Mouse (Mus musculus) CH12.LX (cell line): ENCODE measurements around the gene Oas1h. TPM values are rescaled to one million over a fixed set of nuclear protein-coding genes. Genes with fewer than 3 reads are reported as not detected.

Experiments used
- DNase-seq: peaks from one replicate; pipeline ENCODE4 v3.0.0-alpha.2; 2013; ENCODE audit errors: extremely low read depth
- H3K27ac ChIP-seq: 2 replicates; pipeline ENCODE4 v1.5.1; 2012; ENCODE audit warnings: low read depth, mild to moderate bottlenecking, control low read depth, moderate library complexity; ENCODE audit not compliant: insufficient read depth
- H3K27me3 ChIP-seq: replicated peaks from 2 replicates; pipeline ENCODE3; 2012; ENCODE audit warnings: inconsistent platforms
- H3K36me3 ChIP-seq, 2 experiments: replicated peaks in 1 of 2; 2 replicates each; pipeline versions ENCODE3 to v1.6.1; 2012; ENCODE audit warnings: inconsistent platforms in 1 of 2, low read length in 1 of 2, mild to moderate bottlenecking in 1 of 2, mixed read lengths in 1 of 2, moderate library complexity in 1 of 2; ENCODE audit not compliant: control insufficient read depth in 1 of 2, insufficient read depth in 1 of 2
- H3K4me1 ChIP-seq, 2 experiments: 2 replicates each; pipeline ENCODE4 v1.6.1; 2012; ENCODE audit warnings: inconsistent platforms in 1 of 2, moderate library complexity in 1 of 2; ENCODE audit not compliant: insufficient read depth in 2 of 2, control insufficient read depth in 1 of 2
- H3K4me2 ChIP-seq: 2 replicates; pipeline ENCODE4 v1.6.1; 2012; ENCODE audit warnings: low read depth, mild to moderate bottlenecking, control low read depth; ENCODE audit not compliant: poor library complexity, insufficient read depth, severe bottlenecking
- H3K4me3 ChIP-seq, 3 experiments: fragments of 150-350 bp in 1 of 3; sonication (generic) in 1 of 3; replicated peaks in 1 of 3; 2 replicates each; pipeline versions ENCODE3 to v1.5.1; 2011 to 2012; ENCODE audit warnings: low read depth in 2 of 3, low read length in 2 of 3, mild to moderate bottlenecking in 2 of 3, moderate library complexity in 2 of 3, control low read depth in 1 of 3, improper control_type of control experiment in 1 of 3, inconsistent platforms in 1 of 3, mixed read lengths in 1 of 3; ENCODE audit not compliant: poor library complexity in 1 of 3
- H3K79me2 ChIP-seq: replicated peaks from 2 replicates; pipeline ENCODE4 v1.6.1; 2012; ENCODE audit warnings: mild to moderate bottlenecking, moderate library complexity; ENCODE audit not compliant: control insufficient read depth, poor library complexity, insufficient read depth, severe bottlenecking; ENCODE audit errors: extremely low read depth
- H3K9ac ChIP-seq: 2 replicates; pipeline ENCODE4 v1.6.1; 2012; ENCODE audit warnings: low read depth, mild to moderate bottlenecking, control low read depth, moderate library complexity; ENCODE audit not compliant: insufficient read depth
- H3K9me3 ChIP-seq: replicated peaks from 2 replicates; pipeline ENCODE3; 2012; ENCODE audit warnings: low read length, inconsistent platforms, mixed read lengths
- BHLHE40 ChIP-seq: IDR thresholded peaks from 2 replicates; pipeline ENCODE4 v1.6.1; 2011; ENCODE audit warnings: mild to moderate bottlenecking, low read depth, low read length, improper control_type of control experiment
- CHD1 ChIP-seq: IDR thresholded peaks from 2 replicates; pipeline ENCODE4 v1.6.1; 2012; ENCODE audit warnings: low read depth, low read length, improper control_type of control experiment, inconsistent platforms
- CHD2 ChIP-seq: IDR thresholded peaks from 2 replicates; pipeline ENCODE4 v1.6.1; 2011; ENCODE audit warnings: low read length, improper control_type of control experiment
- CTCF ChIP-seq, 2 experiments: IDR thresholded peaks in 1 of 2; conservative IDR thresholded peaks in 1 of 2; 2 replicates each; pipeline ENCODE4 v1.5.1; 2011 to 2012; ENCODE audit warnings: low read depth in 2 of 2, low read length in 2 of 2, improper control_type of control experiment in 1 of 2, inconsistent platforms in 1 of 2, mild to moderate bottlenecking in 1 of 2, moderate library complexity in 1 of 2
- E2F4 ChIP-seq: IDR thresholded peaks from 2 replicates; pipeline ENCODE4 v1.6.1; 2011; ENCODE audit warnings: low read depth, low read length, improper control_type of control experiment; ENCODE audit not compliant: insufficient replicate concordance
- GABPA ChIP-seq: IDR thresholded peaks from 2 replicates; pipeline ENCODE4 v1.6.1; 2012; ENCODE audit warnings: low read depth, low read length, improper control_type of control experiment, inconsistent platforms; ENCODE audit not compliant: insufficient replicate concordance
- HCFC1 ChIP-seq: IDR thresholded peaks from 2 replicates; pipeline ENCODE4 v1.6.1; 2012; ENCODE audit warnings: low read depth, mild to moderate bottlenecking, inconsistent platforms, low read length, improper control_type of control experiment
- IRF4 ChIP-seq: IDR thresholded peaks from 2 replicates; pipeline ENCODE4 v1.6.1; 2014; ENCODE audit warnings: low read depth, mild to moderate bottlenecking, inconsistent platforms, low read length, improper control_type of control experiment
- JUND ChIP-seq: conservative IDR thresholded peaks from 2 replicates; pipeline ENCODE4 v1.6.1; 2011; ENCODE audit warnings: low read depth, low read length, improper control_type of control experiment
- MAX ChIP-seq: IDR thresholded peaks from 2 replicates; pipeline ENCODE4 v1.6.1; 2011; ENCODE audit warnings: low read length, improper control_type of control experiment
- MAZ ChIP-seq: IDR thresholded peaks from 2 replicates; pipeline ENCODE4 v1.6.1; 2012; ENCODE audit warnings: low read depth, mild to moderate bottlenecking, inconsistent platforms, low read length, improper control_type of control experiment, moderate library complexity
- MEF2A ChIP-seq: IDR thresholded peaks from 2 replicates; pipeline ENCODE4 v1.6.1; 2014; ENCODE audit warnings: low read depth, mild to moderate bottlenecking, inconsistent platforms, low read length, improper control_type of control experiment, borderline replicate concordance
- NELFE ChIP-seq: IDR thresholded peaks from 2 replicates; pipeline ENCODE4 v1.6.1; 2011; ENCODE audit warnings: low read depth, low read length, improper control_type of control experiment
- NRF1 ChIP-seq: IDR thresholded peaks from 2 replicates; pipeline ENCODE4 v1.6.1; 2014; ENCODE audit warnings: low read depth, mild to moderate bottlenecking, inconsistent platforms, low read length, improper control_type of control experiment, moderate library complexity
- PAX5 ChIP-seq: IDR thresholded peaks from 2 replicates; pipeline ENCODE4 v1.6.1; 2012; ENCODE audit warnings: low read length, inconsistent platforms, mixed read lengths
- POLR2A ChIP-seq: IDR thresholded peaks from 2 replicates; pipeline ENCODE4 v1.6.1; 2011; ENCODE audit warnings: low read depth, mild to moderate bottlenecking, improper control_type of control experiment, low read length
- RAD21 ChIP-seq: IDR thresholded peaks from 2 replicates; pipeline ENCODE4 v1.6.1; 2011; ENCODE audit warnings: low read depth, mild to moderate bottlenecking, low read length, improper control_type of control experiment, moderate library complexity
- RCOR1 ChIP-seq: conservative IDR thresholded peaks from 2 replicates; pipeline ENCODE4 v1.6.1; 2012; ENCODE audit warnings: low read depth, mild to moderate bottlenecking, inconsistent platforms, low read length, improper control_type of control experiment
- SIN3A ChIP-seq: IDR thresholded peaks from 2 replicates; pipeline ENCODE4 v1.6.1; 2012; ENCODE audit warnings: low read length, improper control_type of control experiment, inconsistent platforms
- SMC3 ChIP-seq: IDR thresholded peaks from 2 replicates; pipeline ENCODE4 v1.6.1; 2011; ENCODE audit warnings: low read depth, low read length, improper control_type of control experiment
- TBP ChIP-seq: conservative IDR thresholded peaks from 2 replicates; pipeline ENCODE4 v1.6.1; 2011; ENCODE audit warnings: low read depth, low read length, improper control_type of control experiment
- TCF12 ChIP-seq: IDR thresholded peaks from 2 replicates; pipeline ENCODE4 v1.6.1; 2014; ENCODE audit warnings: low read depth, mild to moderate bottlenecking, inconsistent platforms, low read length, improper control_type of control experiment
- USF1 ChIP-seq: IDR thresholded peaks from 2 replicates; pipeline ENCODE4 v1.6.1; 2014; ENCODE audit warnings: low read depth, mild to moderate bottlenecking, inconsistent platforms, low read length, improper control_type of control experiment
- USF2 ChIP-seq: conservative IDR thresholded peaks from 2 replicates; pipeline ENCODE4 v1.6.1; 2011; ENCODE audit warnings: low read depth, low read length, improper control_type of control experiment
- ZC3H11A ChIP-seq: IDR thresholded peaks from 2 replicates; pipeline ENCODE4 v1.6.1; 2012; ENCODE audit warnings: low read depth, mild to moderate bottlenecking, inconsistent platforms, low read length, improper control_type of control experiment
- ZKSCAN1 ChIP-seq: IDR thresholded peaks from 2 replicates; pipeline ENCODE4 v1.6.1; 2012; ENCODE audit warnings: low read depth, inconsistent platforms, low read length, improper control_type of control experiment, borderline replicate concordance
- ZNF384 ChIP-seq: IDR thresholded peaks from 2 replicates; pipeline ENCODE4 v1.6.1; 2012; ENCODE audit warnings: low read depth, low read length, improper control_type of control experiment, inconsistent platforms
- dilution Hi-C: fragments of 300-500 bp; cut with MboI; formaldehyde crosslinking; loops from 2 replicates; pipeline ENCODE4 v1.14.3; 2020; ENCODE audit warnings: low sequenced_read_pairs; ENCODE audit not compliant: extremely low pct_unique_long_range_greater_than_20kb, extremely low pct_ligation_motif_present
- in situ Hi-C: fragments of 300-500 bp; cut with MboI; formaldehyde crosslinking; loops from 3 replicates; pipeline ENCODE4 v1.14.3; 2019; ENCODE audit warnings: low sequenced_read_pairs, low pct_ligation_motif_present, low pct_unique_long_range_greater_than_20kb, mixed read lengths
- polyA plus RNA-seq: library from polyadenylated mRNA; unstranded; fragments of >175 nt; gene quantifications from 2 replicates; pipeline ENCODE4 v1.2.1, GENCODE M21; 2012; ENCODE audit warnings: low read depth; ENCODE audit not compliant: insufficient read length
- total RNA-seq, 2 experiments: library from RNA; depleted of rRNA; stranded (reverse); fragments of 300-350 nt in 1 of 2; fragments of >200 nt in 1 of 2; gene quantifications; 2 replicates each; pipeline ENCODE4 v1.2.3; 2012 to 2014

The Oas1h gene
- total and polyA plus RNA-seq, 3 experiments, result not detected

- H3K4me1 ChIP-seq, result no peaks in the 10 kb centered on the region
- in situ Hi-C loops (no loop called here), dilution Hi-C loops (no loop called here)
- peaks cover 6% of the 10 kb centered on the region for H3K27me3 ChIP-seq
- H3K9ac ChIP-seq, result no peak overlapping the region
- TF ChIP-seq PAX5 (no peak), CTCF (conservative IDR thresholded peaks at IDR 0.05 in 1 of 2, IDR thresholded peaks at IDR 0.05 in 1 of 2; ENCODE audit: low read depth in 2 of 2, low read length in 2 of 2) (no peak), RCOR1 (no peak), SMC3 (no peak), CHD1 (no peak), NRF1 (no peak), TBP (no peak), GABPA (no peak), CHD2 (no peak), JUND (no peak), TCF12 (no peak), E2F4 (no peak), USF1 (no peak), BHLHE40 (no peak)
- TF ChIP-seq, all 38 proteins: peak for 0
- H3K79me2 ChIP-seq, result no peaks in the 10 kb centered on the region
- peaks cover 8% of the 10 kb centered on the region for H3K9me3 ChIP-seq
- no peak for DNase-seq
- no peak overlapping the region for H3K4me2 ChIP-seq
- no peak overlapping the region for H3K4me3 ChIP-seq
- H3K27ac ChIP-seq, result no peak overlapping the region
- H3K36me3 ChIP-seq, result no peaks in the 10 kb centered on the region
Observed at GRCm38 (mm10) chr5:120895231-120895900, 34.1 kb downstream of the Oas1h start.

- no peak overlapping the region for H3K4me3 ChIP-seq
- no peak overlapping the region for H3K27ac ChIP-seq
- H3K79me2 ChIP-seq, result no peaks in the 10 kb centered on the region
- no peak overlapping the region for H3K9ac ChIP-seq
- peaks cover 1% of the 10 kb centered on the region for H3K9me3 ChIP-seq
- dilution Hi-C loops, result no loop called here
- peaks cover 11% of the 10 kb centered on the region for H3K27me3 ChIP-seq
- H3K4me1 ChIP-seq, result no peaks in the 10 kb centered on the region
- H3K4me2 ChIP-seq, result no peak overlapping the region
- no peak for TF ChIP-seq RAD21
- TF ChIP-seq ZNF384, result no peak
- no peak for TF ChIP-seq ZC3H11A
- TF ChIP-seq HCFC1, result no peak
- no peak for TF ChIP-seq NRF1
- no peak for TF ChIP-seq SIN3A
- TF ChIP-seq POLR2A, result no peak
- no peak for TF ChIP-seq MEF2A
- TF ChIP-seq TBP, result no peak
- TF ChIP-seq CHD2, result no peak
- no peak for TF ChIP-seq CTCF (conservative IDR thresholded peaks at IDR 0.05 in 1 of 2, IDR thresholded peaks at IDR 0.05 in 1 of 2; ENCODE audit: low read depth in 2 of 2, low read length in 2 of 2)
- no peak for TF ChIP-seq IRF4
- TF ChIP-seq PAX5, result no peak
- TF ChIP-seq NELFE, result no peak
- no peak for TF ChIP-seq CHD1
- no peak for TF ChIP-seq BHLHE40
- TF ChIP-seq USF2, result no peak
- no peak for TF ChIP-seq MAZ
- no peak for TF ChIP-seq MAX
- TF ChIP-seq ZKSCAN1, result no peak
- TF ChIP-seq, all 38 proteins: peak for 0
- no peaks in the 10 kb centered on the region for H3K36me3 ChIP-seq
- in situ Hi-C loops, result no loop called here
- no peak for DNase-seq
Observed at GRCm38 (mm10) chr5:120898307-120898706, 37.1 kb downstream of the Oas1h start.
